Mouse (Mus musculus) kidney, postnatal 0 days (tissue): ENCODE results near the gene Rimkla. TPM values are rescaled to one million over a fixed set of nuclear protein-coding genes. Genes with fewer than 3 reads are reported as not detected.
"Not testable (repeated sequence)": the region's sequence is repeated elsewhere in the genome, so short reads cannot be mapped to it uniquely, and the experiment has no call there.

Experiments
- ATAC-seq: fragments of 200-750 bp; cut with Nextera tagmentation; replicated peaks from 2 replicates; pipeline ENCODE4 v1.8.0; 2017; ENCODE audit warnings: low read depth, moderate number of reproducible peaks, moderate TSS enrichment, moderate library complexity; ENCODE audit not compliant: low FRiP score
- DNase-seq: peaks from one replicate; pipeline ENCODE4 v3.0.0-alpha.2; 2016; ENCODE audit warnings: low spot score
- H3K27ac ChIP-seq: fragments of 300-500 bp; sonication (generic); 2 replicates; pipeline ENCODE4 v1.5.1; 2014; ENCODE audit warnings: mild to moderate bottlenecking
- H3K27me3 ChIP-seq: fragments of 300-500 bp; sonication (generic); 2 replicates; pipeline ENCODE4 v1.6.1; 2014; ENCODE audit warnings: low read length, mixed read lengths; ENCODE audit not compliant: insufficient read depth
- H3K36me3 ChIP-seq: fragments of 300-500 bp; sonication (generic); 2 replicates; pipeline ENCODE4 v1.6.1; 2014; ENCODE audit warnings: low read length, mixed read lengths; ENCODE audit not compliant: insufficient read depth
- H3K4me1 ChIP-seq: fragments of 300-500 bp; sonication (generic); replicated peaks from 2 replicates; pipeline ENCODE4 v1.6.1; 2014; ENCODE audit warnings: antibody characterized with exemption, low read length, mixed read lengths; ENCODE audit not compliant: insufficient read depth
- H3K4me2 ChIP-seq: fragments of 300-500 bp; sonication (generic); 2 replicates; pipeline ENCODE4 v1.6.1; 2014; ENCODE audit warnings: mild to moderate bottlenecking, low read length, moderate library complexity, mixed read lengths
- H3K4me3 ChIP-seq: fragments of 300-500 bp; sonication (generic); replicated peaks from 2 replicates; pipeline ENCODE4 v1.5.1; 2014; ENCODE audit warnings: low read depth, low read length
- H3K9ac ChIP-seq: fragments of 300-500 bp; sonication (generic); 2 replicates; pipeline ENCODE4 v1.6.1; 2014; ENCODE audit warnings: low read depth, low read length
- H3K9me3 ChIP-seq: fragments of 300-500 bp; sonication (generic); replicated peaks from 2 replicates; pipeline ENCODE4 v1.6.1; 2016; ENCODE audit warnings: low read length, inconsistent platforms, mixed read lengths
- CTCF ChIP-seq: IDR thresholded peaks from 2 replicates; pipeline ENCODE4 v1.5.1; 2016; ENCODE audit warnings: antibody characterized with exemption, low read depth, mild to moderate bottlenecking, moderate library complexity
- WGBS: fragments of 180-500 bp; shearing (Covaris S2); extraction: QIAGEN DNeasy Blood & Tissue Kit; methylation state at CpG from one replicate; pipeline ENCODE4 v1.1.7; 2014; 5-methylcytosine and 5-hydroxymethylcytosine counted together
- polyA plus RNA-seq: library from polyadenylated mRNA; unstranded; fragments of >200 nt; fragmentation: Nextera tagmentation; extraction: Ambion mirVana; gene quantifications from 2 replicates; pipeline ENCODE4 v1.2.1, GENCODE M21; 2015

Gene Rimkla
- polyA plus RNA-seq, result 1.7 TPM in 2 replicates

GRCm38 (mm10) chr4:119492291-119492932 lies at the start of gene Rimkla:
Rimkla (minus strand) TSS chr4:119492628.
- Histone ChIP-seq H3K9me3 (no peaks in the 10 kb centered on the region), H3K4me3 (peak within 1 kb of the TSS; percentile 37), H3K4me1 (no peaks in the 10 kb centered on the region), H3K9ac (peak within 1 kb of the TSS; percentile 47; the same call in 1 of the 2 replicates), H3K4me2 (peak within 1 kb of the TSS; percentile 70), H3K27me3 (no peaks in the 10 kb centered on the region), H3K27ac (no peak within 1 kb of the TSS), H3K36me3 (no peaks in the 10 kb centered on the region)
- under 1% methylated on average over 65 of the region's 77 CpGs for WGBS
- TF ChIP-seq CTCF, result no peak
- peak; percentile 64 for DNase-seq
- peak; percentile 83 for ATAC-seq

- ATAC-seq (no peak), DNase-seq (no peak)
- no peaks in the 10 kb centered on the region for H3K9me3 ChIP-seq
- peak overlapping the region; percentile 99 for H3K27ac ChIP-seq
- H3K4me1 ChIP-seq, result 0 out of 2 replicates have a peak, but pooled peaks cover 9% of the 10 kb centered on the region
- H3K27me3 ChIP-seq, result no peaks in the 10 kb centered on the region
- 4% methylated on average over 10 of the region's 10 CpGs for WGBS
- TF ChIP-seq CTCF, result no peak
- peak overlapping the region; percentile 87 for H3K4me2 ChIP-seq
- no peaks in the 10 kb centered on the region for H3K36me3 ChIP-seq
- peak overlapping the region; percentile 97 for H3K4me3 ChIP-seq
- H3K9ac ChIP-seq, result peak overlapping the region; percentile 98
These were observed 48.1 kb upstream of the Rimkla start for GRCm38 (mm10) chr4:119540533-119540890.

GRCm38 (mm10) chr4:119539836-119540532 lies 47.6 kb upstream of the Rimkla start:
- Histone ChIP-seq H3K4me3 (peak overlapping the region; percentile 97), H3K9ac (peak overlapping the region; percentile 98), H3K36me3 (no peaks in the 10 kb centered on the region), H3K4me2 (peak overlapping the region; percentile 87), H3K9me3 (no peaks in the 10 kb centered on the region), H3K27me3 (no peaks in the 10 kb centered on the region), H3K4me1 (0 out of 2 replicates have a peak, but pooled peaks cover 9% of the 10 kb centered on the region), H3K27ac (peak overlapping the region; percentile 99)
- DNase-seq, result peak; percentile 71
- peak; percentile 74 for ATAC-seq
- under 1% methylated on average over 48 of the region's 76 CpGs for WGBS
- no peak for TF ChIP-seq CTCF

GRCm38 (mm10) chr4:119539031-119539824 lies 46.8 kb upstream of the Rimkla start, which contains the start of gene Frg2f1:
Frg2f1 (minus strand) TSS chr4:119539529.
- WGBS, result under 1% methylated on average over 57 of the region's 85 CpGs
- H3K27ac ChIP-seq, result peak within 1 kb of the TSS; percentile 99
- DNase-seq (peak; percentile 94), ATAC-seq (peak; percentile 93)
- H3K27me3 ChIP-seq, result no peaks in the 10 kb centered on the region
- H3K9ac ChIP-seq, result peak within 1 kb of the TSS; percentile 98
- peak within 1 kb of the TSS; percentile 87 for H3K4me2 ChIP-seq
- no peaks in the 10 kb centered on the region for H3K9me3 ChIP-seq
- H3K4me3 ChIP-seq, result peak within 1 kb of the TSS; percentile 97
- peak; percentile 14; the same call in 1 of the 2 replicates for TF ChIP-seq CTCF
- H3K4me1 ChIP-seq, result 0 out of 2 replicates have a peak, but pooled peaks cover 9% of the 10 kb centered on the region
- H3K36me3 ChIP-seq, result no peaks in the 10 kb centered on the region

- no peak for ATAC-seq
- DNase-seq, result no peak
- no peak overlapping the region for H3K27ac ChIP-seq
- H3K4me2 ChIP-seq, result no peak overlapping the region
- H3K4me1 ChIP-seq, result 0 out of 2 replicates have a peak, but pooled peaks cover 9% of the 10 kb centered on the region
- no peaks in the 10 kb centered on the region for H3K36me3 ChIP-seq
- H3K9me3 ChIP-seq, result no peaks in the 10 kb centered on the region
- no peak overlapping the region for H3K4me3 ChIP-seq
- TF ChIP-seq CTCF, result no peak
- WGBS, result 65% methylated on average over 4 of the region's 4 CpGs
- no peak overlapping the region for H3K9ac ChIP-seq
- H3K27me3 ChIP-seq, result no peaks in the 10 kb centered on the region
These were observed 45.0 kb upstream of the Rimkla start for GRCm38 (mm10) chr4:119537436-119537835.

GRCm38 (mm10) chr4:119536615-119537014 lies 44.2 kb upstream of the Rimkla start, which contains the start of gene Foxj3:
Foxj3 (plus strand) TSS chr4:119537004.
- not testable (repeated sequence) for H3K9ac ChIP-seq, ATAC-seq, H3K27me3 ChIP-seq, DNase-seq, H3K36me3 ChIP-seq, H3K4me2 ChIP-seq, H3K27ac ChIP-seq, H3K4me1 ChIP-seq, H3K4me3 ChIP-seq, H3K9me3 ChIP-seq
- WGBS, result 89% methylated on average over 4 of the region's 4 CpGs
